Mouse (Mus musculus) stomach, embryonic 14.5 days (tissue): ENCODE data around the gene Armcx1. TPM values are rescaled to one million over a fixed set of nuclear protein-coding genes. Genes with fewer than 3 reads are reported as not detected.
"Not testable (repeated sequence)": the region's sequence is repeated elsewhere in the genome, so short reads cannot be mapped to it uniquely, and the experiment has no call there.

ENCODE experiments used
- ATAC-seq: fragments of 200-750 bp; cut with Nextera tagmentation; 2 replicates; pipeline ENCODE4 v1.8.0; 2017; ENCODE audit warnings: low read depth, moderate TSS enrichment; ENCODE audit not compliant: insufficient number of reproducible peaks, insufficient read depth, low FRiP score
- H3K27ac ChIP-seq: fragments of 300-500 bp; sonication (generic); 2 replicates; pipeline ENCODE4 v1.5.1; 2014; ENCODE audit warnings: mild to moderate bottlenecking, low read length, moderate library complexity, mixed read lengths
- H3K27me3 ChIP-seq: fragments of 300-500 bp; sonication (generic); 2 replicates; pipeline ENCODE4 v1.6.1; 2014; ENCODE audit warnings: low read length, control low read depth, mixed read lengths; ENCODE audit not compliant: control insufficient read depth, insufficient read depth
- H3K36me3 ChIP-seq: fragments of 300-500 bp; sonication (generic); 2 replicates; pipeline ENCODE4 v1.6.1; 2014; ENCODE audit warnings: mild to moderate bottlenecking, control low read depth, low read length, moderate library complexity, mixed read lengths; ENCODE audit not compliant: control insufficient read depth, insufficient read depth
- H3K4me1 ChIP-seq: fragments of 300-500 bp; sonication (generic); 2 replicates; pipeline ENCODE4 v1.6.1; 2014; ENCODE audit warnings: low read length, control low read depth, mixed read lengths; ENCODE audit not compliant: control insufficient read depth, insufficient read depth
- H3K4me2 ChIP-seq: fragments of 300-500 bp; sonication (generic); replicated peaks from 2 replicates; pipeline ENCODE4 v1.6.1; 2014; ENCODE audit warnings: low read depth, low read length, control low read depth
- H3K4me3 ChIP-seq: fragments of 300-500 bp; sonication (generic); 2 replicates; pipeline ENCODE4 v1.5.1; 2014; ENCODE audit warnings: low read depth, low read length, control low read depth
- H3K9ac ChIP-seq: fragments of 300-500 bp; sonication (generic); replicated peaks from 2 replicates; pipeline ENCODE4 v1.6.1; 2014; ENCODE audit warnings: low read depth, mild to moderate bottlenecking, control low read depth, low read length, moderate library complexity, mixed read lengths
- H3K9me3 ChIP-seq: fragments of 300-500 bp; sonication (generic); 2 replicates; pipeline ENCODE4 v1.6.1; 2016; ENCODE audit warnings: low read depth, low read length, control low read depth; ENCODE audit not compliant: control insufficient read depth
- WGBS: fragments of 180-500 bp; shearing (Covaris S2); extraction: QIAGEN DNeasy Blood & Tissue Kit; methylation state at CpG from one replicate; pipeline ENCODE4 v1.1.7; 2014; 5-methylcytosine and 5-hydroxymethylcytosine counted together
- polyA plus RNA-seq: library from polyadenylated mRNA; unstranded; fragments of >200 nt; fragmentation: Nextera tagmentation; extraction: Ambion mirVana; gene quantifications from 2 replicates; pipeline ENCODE4 v1.2.1, GENCODE M21; 2014

Armcx1 gene
- polyA plus RNA-seq, 1 experiment from 2014 or later = 52.0 TPM

- Histone ChIP-seq H3K4me3 (no peak overlapping the region), H3K9ac (no peak overlapping the region), H3K9me3 (no peaks in the 10 kb centered on the region), H3K36me3 (peaks cover 13% of the 10 kb centered on the region), H3K4me2 (no peak overlapping the region), H3K27me3 (no peaks in the 10 kb centered on the region), H3K4me1 (no peaks in the 10 kb centered on the region), H3K27ac (no peak overlapping the region)
- 85% methylated on average over 2 of the region's 2 CpGs for WGBS
- no peak for ATAC-seq
Measured at GRCm38 (mm10) chrX:134691540-134691935, 26.2 kb upstream of the Armcx1 start.

GRCm38 (mm10) chrX:134716863-134717262 lies 900 bp upstream of the Armcx1 start:
- no peak for ATAC-seq

DNA sequence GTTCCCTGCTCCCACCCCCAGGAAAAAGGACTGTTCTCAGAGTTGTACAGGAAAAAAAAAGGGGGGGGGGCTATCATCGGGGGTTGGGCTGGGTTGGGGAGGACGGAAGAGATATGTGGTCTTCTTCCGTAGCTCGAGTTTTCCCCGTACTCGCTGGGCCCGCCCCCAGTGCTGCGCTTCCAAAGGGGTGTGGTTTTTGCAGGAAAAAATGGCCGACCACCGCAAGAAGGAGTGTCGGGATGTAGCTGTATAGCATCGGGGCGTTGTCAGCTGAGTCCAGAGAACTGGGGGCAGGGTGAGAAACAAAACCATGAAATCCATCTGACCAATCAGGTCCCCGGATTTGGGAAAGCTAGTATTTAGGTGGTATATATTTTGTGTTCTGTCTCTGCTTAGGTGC lies 761 bp downstream of the Armcx1 start:
- Histone ChIP-seq H3K27ac (peak overlapping the region; percentile 93), H3K36me3 (peaks cover 5% of the 10 kb centered on the region; the same call in 1 of the 2 replicates), H3K9me3 (no peaks in the 10 kb centered on the region), H3K9ac (peak overlapping the region; percentile 57), H3K4me1 (no peaks in the 10 kb centered on the region), H3K4me2 (peak overlapping the region; percentile 37), H3K4me3 (peak overlapping the region; percentile 47), H3K27me3 (no peaks in the 10 kb centered on the region)
- peak; percentile 82; the same call in 1 of the 2 replicates for ATAC-seq
- WGBS = 31% methylated on average over 14 of the region's 14 CpGs

More at GRCm38 (mm10) chrX:134716863-134717262, 900 bp upstream of the Armcx1 start:
- Histone ChIP-seq H3K4me2 (no peak overlapping the region), H3K9me3 (no peaks in the 10 kb centered on the region), H3K27ac (no peak overlapping the region), H3K4me1 (no peaks in the 10 kb centered on the region), H3K4me3 (no peak overlapping the region), H3K27me3 (no peaks in the 10 kb centered on the region), H3K36me3 (peaks cover 5% of the 10 kb centered on the region; the same call in 1 of the 2 replicates), H3K9ac (no peak overlapping the region)
- WGBS = 34% methylated on average over 3 of the region's 3 CpGs

DNA sequence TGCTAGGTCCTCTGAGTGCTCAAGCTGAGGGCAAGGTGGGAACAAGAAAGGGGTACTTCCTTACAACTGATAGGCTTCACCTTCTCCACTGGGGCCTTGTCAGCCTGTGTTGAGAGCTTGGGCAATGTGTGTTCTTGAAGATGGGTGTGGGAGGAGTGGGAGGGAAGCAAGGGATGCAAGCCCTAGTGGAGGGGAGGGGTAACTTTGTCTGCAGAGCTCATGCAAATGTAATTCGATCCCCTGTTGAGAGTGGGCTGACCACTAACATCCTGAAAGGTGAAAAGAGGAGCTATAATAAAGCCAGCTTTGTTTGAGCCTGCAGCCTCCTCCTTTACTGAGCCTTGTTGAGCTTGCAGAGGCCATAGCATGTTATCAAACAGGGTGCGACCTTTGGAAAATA lies 6.0 kb downstream of the Armcx1 start:
- H3K4me2 ChIP-seq, H3K36me3 ChIP-seq, H3K4me1 ChIP-seq, H3K27ac ChIP-seq, H3K4me3 ChIP-seq, H3K27me3 ChIP-seq, H3K9me3 ChIP-seq, H3K9ac ChIP-seq: not testable (repeated sequence)
- whole genome bisulfite sequencing = 55% methylated on average over 1 of the region's 2 CpGs
- ATAC-seq = peak; percentile 56; the same call in 1 of the 2 replicates

DNA sequence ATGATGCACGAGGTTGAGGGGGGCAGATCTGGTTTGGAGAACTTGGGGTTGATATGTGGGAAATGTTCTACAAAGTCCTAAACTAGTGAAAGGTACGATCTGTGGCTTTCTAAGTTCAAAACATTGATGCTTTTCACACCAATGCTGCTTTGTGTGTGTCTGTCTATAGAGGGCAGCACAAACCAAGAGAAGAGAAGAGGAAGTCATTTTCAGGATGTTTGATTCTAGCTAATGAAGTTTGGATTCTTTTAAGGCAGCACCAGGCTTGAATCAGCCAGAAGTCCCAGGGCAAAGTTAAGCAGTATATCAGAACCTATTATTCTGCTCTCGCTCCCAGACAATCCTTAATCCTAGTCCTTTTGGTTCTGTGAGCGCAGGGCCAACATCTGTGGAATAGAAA lies 12.0 kb downstream of the Armcx1 start:
- H3K27me3 ChIP-seq = no peaks in the 10 kb centered on the region
- ATAC-seq = no peak
- WGBS = 41% methylated on average over 4 of the region's 4 CpGs

GRCm38 (mm10) chrX:134737796-134738195 lies 20.0 kb downstream of the Armcx1 start:
- Histone ChIP-seq H3K36me3 (no peaks in the 10 kb centered on the region), H3K4me1 (no peaks in the 10 kb centered on the region), H3K9me3 (no peaks in the 10 kb centered on the region), H3K27ac (no peak overlapping the region), H3K27me3 (no peaks in the 10 kb centered on the region), H3K4me3 (no peak overlapping the region), H3K9ac (no peak overlapping the region), H3K4me2 (no peak overlapping the region)
- ATAC-seq = no peak
- WGBS = 100% methylated on average over 1 of the region's 1 CpGs

More for the DNA sequence above, 12.0 kb downstream of the Armcx1 start:
- Histone ChIP-seq H3K27ac (no peak overlapping the region), H3K9ac (no peak overlapping the region), H3K4me2 (no peak overlapping the region), H3K4me1 (no peaks in the 10 kb centered on the region), H3K9me3 (no peaks in the 10 kb centered on the region), H3K36me3 (no peaks in the 10 kb centered on the region), H3K4me3 (no peak overlapping the region)

DNA sequence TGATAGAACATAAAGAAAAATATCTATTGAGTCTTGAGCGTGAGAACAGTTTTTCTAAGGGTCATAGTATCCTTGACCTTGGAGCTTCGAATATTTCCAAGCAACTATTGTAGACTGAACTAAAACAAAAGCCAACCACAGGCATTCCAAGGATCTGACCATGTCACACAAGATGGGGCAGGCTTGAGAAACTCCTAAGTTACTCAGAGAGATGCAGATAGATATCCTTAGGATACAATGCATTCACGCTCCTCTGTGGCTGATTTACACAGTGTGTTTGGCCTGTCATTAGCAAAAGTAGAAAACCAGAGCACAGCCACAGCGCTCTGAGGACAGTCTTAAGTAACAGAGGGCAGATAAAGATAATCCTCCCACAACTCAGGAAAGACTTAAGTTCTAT lies 21.4 kb downstream of the Armcx1 start:
- H3K9ac ChIP-seq = no peak overlapping the region
- no peaks in the 10 kb centered on the region for H3K36me3 ChIP-seq
- no peak overlapping the region for H3K4me2 ChIP-seq
- no peaks in the 10 kb centered on the region for H3K27me3 ChIP-seq
- ATAC-seq = no peak
- H3K4me1 ChIP-seq = no peaks in the 10 kb centered on the region
- WGBS = 68% methylated on average over 4 of the region's 4 CpGs
- H3K4me3 ChIP-seq = no peak overlapping the region
- H3K9me3 ChIP-seq = no peaks in the 10 kb centered on the region
- no peak overlapping the region for H3K27ac ChIP-seq

DNA sequence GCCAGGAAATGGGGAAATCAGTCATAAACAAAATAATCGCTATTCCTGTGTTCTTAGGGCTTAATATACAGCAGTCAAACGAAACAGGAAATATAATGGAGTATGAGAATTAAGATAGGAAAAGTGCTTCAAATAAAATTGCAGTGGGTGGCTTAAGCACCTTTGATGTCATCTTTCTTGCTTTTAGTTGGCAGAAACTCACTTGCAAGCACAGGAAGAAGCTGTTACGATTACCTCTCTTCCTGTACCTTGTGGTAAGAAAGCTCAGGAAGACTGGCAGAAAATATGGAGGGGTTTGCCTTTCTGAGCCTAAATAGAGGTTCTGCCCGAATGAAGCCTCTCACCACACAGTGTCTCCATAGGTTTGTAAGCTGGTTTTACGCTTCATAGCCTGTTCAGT lies 24.1 kb downstream of the Armcx1 start:
- no peaks in the 10 kb centered on the region for H3K36me3 ChIP-seq
- no peaks in the 10 kb centered on the region for H3K9me3 ChIP-seq
- no peak overlapping the region for H3K4me2 ChIP-seq
- whole genome bisulfite sequencing = 73% methylated on average over 5 of the region's 5 CpGs
- H3K27me3 ChIP-seq = no peaks in the 10 kb centered on the region
- ATAC-seq = no peak
- no peak overlapping the region for H3K9ac ChIP-seq
- H3K4me1 ChIP-seq = no peaks in the 10 kb centered on the region
- H3K27ac ChIP-seq = no peak overlapping the region
- no peak overlapping the region for H3K4me3 ChIP-seq

- no peaks in the 10 kb centered on the region for H3K36me3 ChIP-seq
- H3K27ac ChIP-seq = no peak overlapping the region
- H3K27me3 ChIP-seq = no peaks in the 10 kb centered on the region
- H3K9me3 ChIP-seq = no peaks in the 10 kb centered on the region
- no peak overlapping the region for H3K4me2 ChIP-seq
- 0 out of 2 replicates have a peak, but pooled peaks cover 3% of the 10 kb centered on the region for H3K4me1 ChIP-seq
- ATAC-seq = no peak
- 38% methylated on average over 5 of the region's 5 CpGs for WGBS
- no peak overlapping the region for H3K4me3 ChIP-seq
- no peak overlapping the region for H3K9ac ChIP-seq
Measured at GRCm38 (mm10) chrX:134746459-134746858, 28.7 kb downstream of the Armcx1 start.
